Mouse (Mus musculus): Measurements from ENCODE around the gene Psmc1. TPM values are rescaled to one million over a fixed set of nuclear protein-coding genes. Genes with fewer than 3 reads are reported as not detected.

Gene Psmc1
- polyA plus RNA-seq, 1 experiment from 2014 or later, result 210 TPM

Other genes starting within 250 kb of the Psmc1 start
- gene Efcab11, start 225.7 kb upstream of the Psmc1 start, polyA plus RNA-seq (2016; fragmentation: Nextera tagmentation; extraction: Ambion mirVana), result 10.0 and 11.8 TPM in 2 replicates
- 29.9 and 32.6 TPM in 2 replicates for gene Tdp1, start 225.6 kb upstream of the Psmc1 start, polyA plus RNA-seq (2016; fragmentation: Nextera tagmentation; extraction: Ambion mirVana)
- gene Kcnk13, start 145.7 kb upstream of the Psmc1 start, polyA plus RNA-seq (2016; fragmentation: Nextera tagmentation; extraction: Ambion mirVana), result 0.12 and 0.27 TPM in 2 replicates
- 9.5 and 10.8 TPM in 2 replicates for gene Nrde2, start 49.5 kb downstream of the Psmc1 start, polyA plus RNA-seq (2016; fragmentation: Nextera tagmentation; extraction: Ambion mirVana)
- gene Calm1, start 89.3 kb downstream of the Psmc1 start, polyA plus RNA-seq (2016; fragmentation: Nextera tagmentation; extraction: Ambion mirVana), result 849 and 887 TPM in 2 replicates

Measured in heart, embryonic 12.5 days (tissue).